Mouse (Mus musculus) lung, postnatal 0 days (tissue): Measurements from ENCODE around the gene Sdr39u1. TPM values are rescaled to one million over a fixed set of nuclear protein-coding genes. Genes with fewer than 3 reads are reported as not detected.
A peak's percentile ranks its signal among the peaks of the same experiment; 100 is the strongest.

Source experiments
- ATAC-seq: fragments of 200-750 bp; cut with Nextera tagmentation; 2 replicates; pipeline ENCODE4 v1.8.0; 2017; ENCODE audit warnings: moderate library complexity
- DNase-seq: peaks from one replicate; pipeline ENCODE4 v3.0.0-alpha.2; 2016; ENCODE audit warnings: low spot score
- H3K27ac ChIP-seq: fragments of 300-500 bp; sonication (generic); 2 replicates; pipeline ENCODE4 v1.5.1; 2014; ENCODE audit warnings: antibody characterized with exemption, mild to moderate bottlenecking, low read length, mixed read lengths
- H3K27me3 ChIP-seq: fragments of 300-500 bp; sonication (generic); replicated peaks from 2 replicates; pipeline ENCODE4 v1.6.1; 2014; ENCODE audit warnings: low read length, mixed read lengths; ENCODE audit not compliant: insufficient read depth
- H3K36me3 ChIP-seq: fragments of 300-500 bp; sonication (generic); 2 replicates; pipeline ENCODE4 v1.6.1; 2014; ENCODE audit warnings: low read length, mixed read lengths; ENCODE audit not compliant: insufficient read depth
- H3K4me1 ChIP-seq: fragments of 300-500 bp; sonication (generic); 2 replicates; pipeline ENCODE4 v1.6.1; 2014; ENCODE audit warnings: antibody characterized with exemption, low read depth, low read length, mixed read lengths; ENCODE audit not compliant: insufficient read depth
- H3K4me2 ChIP-seq: fragments of 300-500 bp; sonication (generic); replicated peaks from 2 replicates; pipeline ENCODE4 v1.6.1; 2014; ENCODE audit warnings: low read depth, mild to moderate bottlenecking, low read length, moderate library complexity, mixed read lengths
- H3K4me3 ChIP-seq: fragments of 300-500 bp; sonication (generic); 2 replicates; pipeline ENCODE4 v1.5.1; 2014; ENCODE audit warnings: low read depth, low read length
- H3K9ac ChIP-seq: fragments of 300-500 bp; sonication (generic); replicated peaks from 2 replicates; pipeline ENCODE4 v1.6.1; 2014; ENCODE audit warnings: low read depth, mild to moderate bottlenecking
- H3K9me3 ChIP-seq: fragments of 300-500 bp; sonication (generic); 2 replicates; pipeline ENCODE4 v1.6.1; 2016; ENCODE audit warnings: low read length, mixed read lengths
- CTCF ChIP-seq: IDR thresholded peaks from 2 replicates; pipeline ENCODE4 v1.5.1; 2016; ENCODE audit warnings: antibody characterized with exemption, mild to moderate bottlenecking
- EP300 ChIP-seq: IDR thresholded peaks from 2 replicates; pipeline ENCODE4 v1.6.1; 2016; ENCODE audit warnings: antibody characterized with exemption, mild to moderate bottlenecking, control low read depth
- WGBS: fragments of 180-500 bp; shearing (Covaris S2); extraction: QIAGEN DNeasy Blood & Tissue Kit; methylation state at CpG from one replicate; pipeline ENCODE4 v1.1.7; 2014; 5-methylcytosine and 5-hydroxymethylcytosine counted together
- polyA plus RNA-seq: library from polyadenylated mRNA; unstranded; fragments of >200 nt; fragmentation: Nextera tagmentation; extraction: Ambion mirVana; gene quantifications from 2 replicates; pipeline ENCODE4 v1.2.1, GENCODE M21; 2015

Sdr39u1 gene
- polyA plus RNA-seq, 1 experiment from 2014 or later, result 46.3 TPM

- H3K9me3 ChIP-seq, result no peaks in the 10 kb centered on the region
- peaks cover 12% of the 10 kb centered on the region; the same call in 1 of the 2 replicates for H3K4me1 ChIP-seq
- WGBS, result 32% methylated on average over 1 of the region's 1 CpGs
- peak; percentile 94 for TF ChIP-seq CTCF
- no peak for TF ChIP-seq EP300
- no peak overlapping the region for H3K9ac ChIP-seq
- H3K27me3 ChIP-seq, result no peaks in the 10 kb centered on the region
- no peak overlapping the region for H3K4me2 ChIP-seq
- H3K27ac ChIP-seq, result no peak overlapping the region
- H3K36me3 ChIP-seq, result no peaks in the 10 kb centered on the region
- DNase-seq (peak; percentile 92), ATAC-seq (peak; percentile 44)
- no peak overlapping the region for H3K4me3 ChIP-seq
These were observed 20.5 kb downstream of the Sdr39u1 start for GRCm38 (mm10) chr14:55879623-55880022.

DNA sequence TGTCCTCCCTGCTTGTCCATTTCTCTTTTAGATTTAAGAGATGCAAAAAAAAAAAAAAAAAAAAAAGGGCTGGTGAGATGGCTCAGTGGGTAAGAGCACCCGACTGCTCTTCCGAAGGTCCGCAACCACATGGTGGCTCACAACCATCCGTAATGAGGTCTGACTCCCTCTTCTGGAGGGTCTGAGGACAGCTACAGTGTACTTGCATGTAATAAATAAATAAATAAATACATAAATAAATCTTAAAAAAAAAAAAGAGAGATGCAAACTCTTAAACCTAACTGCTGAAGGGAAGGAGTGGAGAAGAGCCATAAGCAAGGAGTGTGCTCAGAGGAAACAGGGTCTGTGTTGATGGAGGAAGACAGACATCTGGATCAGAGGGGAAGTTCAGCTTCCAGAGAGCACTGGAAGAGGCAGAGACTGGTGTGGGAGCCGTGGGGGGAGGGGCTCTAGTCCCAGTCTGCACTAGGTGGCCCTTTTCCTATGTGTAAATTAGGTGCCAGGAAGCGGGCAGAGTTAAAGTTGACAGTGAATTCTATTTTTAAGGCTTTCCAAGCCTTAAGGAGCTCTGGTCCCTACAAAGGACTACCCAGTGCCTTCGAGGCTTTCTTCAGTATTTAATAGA is 21.7 kb downstream of the Sdr39u1 start:
- Histone ChIP-seq H3K4me1 (peaks cover 5% of the 10 kb centered on the region; the same call in 1 of the 2 replicates), H3K4me3 (no peak overlapping the region), H3K4me2 (no peak overlapping the region), H3K27ac (no peak overlapping the region), H3K27me3 (no peaks in the 10 kb centered on the region), H3K36me3 (no peaks in the 10 kb centered on the region), H3K9ac (no peak overlapping the region), H3K9me3 (no peaks in the 10 kb centered on the region)
- DNase-seq (peak; percentile 33), ATAC-seq (peak; percentile 15; the same call in 1 of the 2 replicates)
- TF ChIP-seq EP300 (no peak), CTCF (peak; percentile 54)
- 8% methylated on average over 7 of the region's 7 CpGs for WGBS

- ATAC-seq, result peak; percentile 53
- TF ChIP-seq CTCF (no peak), EP300 (no peak)
- 11% methylated on average over 14 of the region's 14 CpGs for WGBS
These were observed 22.4 kb downstream of the Sdr39u1 start for GRCm38 (mm10) chr14:55877469-55878315.

DNA sequence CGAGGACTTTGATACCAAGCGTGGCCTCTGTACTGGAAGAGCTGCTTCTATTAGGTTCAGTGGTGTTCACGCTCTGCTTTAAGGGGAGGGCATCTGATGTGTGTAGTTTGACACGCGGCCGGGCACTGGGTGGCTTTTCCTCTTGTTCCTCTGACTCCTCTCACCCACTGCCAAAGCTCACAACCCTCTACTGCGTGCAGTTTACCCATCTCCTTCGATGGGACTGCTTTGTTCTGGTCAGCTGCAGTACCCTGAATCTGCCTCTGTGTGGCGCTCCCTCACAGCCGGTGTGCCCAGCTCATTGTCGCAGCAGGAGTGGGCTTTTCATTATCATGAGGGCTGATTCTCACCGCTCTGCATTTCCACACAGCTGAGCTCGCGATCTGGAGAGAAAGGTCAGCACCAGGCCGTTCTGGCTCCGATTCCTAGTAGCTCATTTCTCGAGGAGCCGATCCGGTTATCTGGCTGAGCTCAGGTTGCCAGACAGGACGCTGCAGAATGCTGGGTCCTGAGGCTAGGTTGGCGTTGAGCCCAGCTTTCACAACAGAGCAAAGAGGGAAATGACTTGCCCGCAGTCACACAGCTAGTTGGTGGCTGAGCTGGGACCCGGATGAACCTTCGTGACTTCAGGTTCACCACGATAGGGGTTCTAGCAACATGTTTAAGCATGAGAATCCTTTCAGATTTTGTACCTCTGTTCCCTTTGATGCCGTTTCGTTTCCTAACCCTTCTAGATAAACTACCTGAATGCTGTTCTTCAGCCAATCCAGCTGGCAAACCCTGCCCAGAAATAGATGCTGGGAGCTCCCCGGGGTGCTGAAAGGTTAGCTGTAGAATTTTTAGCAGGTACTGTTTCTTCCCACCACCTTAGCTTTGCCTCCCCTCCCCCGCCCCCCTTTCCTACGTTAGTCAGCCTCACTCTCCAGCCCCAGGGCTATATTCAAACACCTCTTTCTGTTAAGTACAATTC is 26.1 kb downstream of the Sdr39u1 start:
- no peak overlapping the region for H3K9ac ChIP-seq
- no peaks in the 10 kb centered on the region for H3K27me3 ChIP-seq
- peaks cover 5% of the 10 kb centered on the region; the same call in 1 of the 2 replicates for H3K4me1 ChIP-seq
- ATAC-seq (peak; percentile 71), DNase-seq (peak; percentile 87)
- H3K36me3 ChIP-seq, result peaks cover 16% of the 10 kb centered on the region
- 0 out of 2 replicates have a peak overlapping the region, but pooled peaks have one; percentile 8 for H3K4me3 ChIP-seq
- 12% methylated on average over 30 of the region's 30 CpGs for WGBS
- no peaks in the 10 kb centered on the region for H3K9me3 ChIP-seq
- no peak overlapping the region for H3K27ac ChIP-seq
- TF ChIP-seq CTCF, result peak; percentile 99
- no peak for TF ChIP-seq EP300
- H3K4me2 ChIP-seq, result peak overlapping the region; percentile 46

More at GRCm38 (mm10) chr14:55877469-55878315, 22.4 kb downstream of the Sdr39u1 start:
- Histone ChIP-seq H3K36me3 (no peaks in the 10 kb centered on the region), H3K9me3 (no peaks in the 10 kb centered on the region), H3K4me1 (peaks cover 5% of the 10 kb centered on the region; the same call in 1 of the 2 replicates), H3K4me3 (no peak overlapping the region), H3K9ac (no peak overlapping the region), H3K4me2 (no peak overlapping the region), H3K27ac (0 out of 2 replicates have a peak overlapping the region, but pooled peaks have one; percentile 14), H3K27me3 (no peaks in the 10 kb centered on the region)
- peak; percentile 73 for DNase-seq

GRCm38 (mm10) chr14:55873242-55873713 is 26.8 kb downstream of the Sdr39u1 start:
- TF ChIP-seq EP300 (no peak), CTCF (no peak)
- no peaks in the 10 kb centered on the region for H3K9me3 ChIP-seq
- no peak overlapping the region for H3K4me3 ChIP-seq
- DNase-seq (no peak), ATAC-seq (no peak)
- H3K27me3 ChIP-seq, result no peaks in the 10 kb centered on the region
- no peak overlapping the region for H3K4me2 ChIP-seq
- peaks cover 20% of the 10 kb centered on the region for H3K36me3 ChIP-seq
- H3K4me1 ChIP-seq, result peaks cover 5% of the 10 kb centered on the region; the same call in 1 of the 2 replicates
- WGBS, result 88% methylated on average over 8 of the region's 8 CpGs
- H3K9ac ChIP-seq, result no peak overlapping the region
- H3K27ac ChIP-seq, result no peak overlapping the region
